Mouse (Mus musculus) embryo, embryonic 11 days (tissue): Measurements from ENCODE around the gene Bcl2l2.

ENCODE experiments used
- DNase-seq: peaks from one replicate; pipeline ENCODE4 v3.0.0-alpha.2; 2015

Gene Bcl2l2

DNA sequence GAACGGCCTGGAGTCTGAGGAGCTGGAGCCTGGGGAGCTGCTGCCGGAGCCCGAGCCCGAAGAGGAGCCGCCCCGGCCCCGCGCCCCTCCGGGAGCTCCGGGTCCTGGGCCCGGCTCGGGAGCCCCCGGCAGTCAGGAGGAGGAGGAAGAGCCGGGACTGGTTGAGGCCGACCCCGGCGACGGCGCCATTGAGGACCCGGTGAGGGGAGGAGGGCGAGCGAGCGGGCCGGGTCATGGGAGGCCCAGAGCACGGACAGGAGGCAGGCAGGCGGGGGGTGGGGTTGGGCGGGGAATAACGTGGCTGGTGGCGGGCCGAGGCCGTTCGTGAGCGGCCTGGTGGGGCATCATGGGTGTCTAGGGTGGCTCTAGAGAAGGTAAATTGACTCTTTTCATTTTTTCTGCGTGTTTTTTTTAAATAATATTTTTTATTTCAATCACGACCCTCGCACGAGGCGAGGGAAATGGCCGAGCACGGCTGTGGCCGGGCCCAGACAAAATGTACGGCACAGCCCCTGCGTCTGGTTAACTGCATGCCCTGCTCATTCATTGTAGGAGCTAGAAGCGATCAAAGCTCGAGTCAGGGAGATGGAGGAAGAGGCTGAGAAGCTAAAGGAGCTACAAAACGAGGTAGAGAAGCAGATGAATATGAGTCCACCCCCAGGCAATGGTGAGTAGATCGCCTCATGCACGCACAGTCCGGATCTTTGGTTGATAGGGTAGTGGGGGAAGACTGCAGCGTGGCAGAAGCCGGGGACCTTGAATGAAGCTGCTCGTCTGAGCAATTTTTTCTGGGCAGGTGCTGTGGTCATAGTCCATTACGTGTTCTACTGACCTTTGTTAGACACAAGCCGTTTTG is 11.3 kb downstream of the Bcl2l2 start:
- DNase-seq = peak; percentile 57

DNA sequence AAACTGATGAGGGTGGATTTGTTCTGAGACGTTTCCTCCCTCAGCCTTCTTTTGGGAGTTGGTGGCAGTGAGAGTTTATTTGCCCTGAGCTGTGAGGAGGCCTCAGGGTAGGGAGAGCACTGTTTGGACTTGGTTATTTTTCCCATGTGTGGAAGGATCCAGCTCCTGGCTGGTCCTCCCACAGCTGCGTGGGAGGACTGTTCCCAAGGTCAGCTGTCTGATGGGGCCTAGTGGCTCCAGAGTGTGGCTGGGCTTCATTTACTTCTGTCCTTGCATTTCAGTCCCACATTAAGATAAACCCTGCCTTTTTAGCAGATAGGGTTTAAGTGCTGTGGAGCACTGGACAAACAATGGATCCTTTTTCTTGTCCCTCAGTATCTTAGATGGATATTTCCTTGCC is 14.3 kb downstream of the Bcl2l2 start:
- DNase-seq = no peak

DNA sequence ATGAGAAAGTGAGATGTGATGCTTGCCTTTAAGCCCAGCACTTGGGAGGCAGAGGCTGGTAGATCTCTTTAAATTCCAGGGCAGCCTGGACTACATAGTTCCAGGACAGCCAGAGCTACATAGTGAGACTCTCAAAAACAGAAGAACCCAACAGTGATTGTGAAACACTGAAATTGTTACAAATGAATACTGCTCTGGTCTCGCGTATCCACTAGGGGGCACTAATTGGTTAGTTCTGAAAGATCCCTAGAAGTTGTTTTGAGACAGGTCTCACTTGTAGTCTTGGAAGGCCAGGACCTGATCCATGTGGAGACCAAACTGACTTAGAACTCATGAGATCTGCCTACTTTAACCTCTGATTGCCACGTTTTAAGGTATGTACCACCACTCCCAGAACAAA is 17.2 kb downstream of the Bcl2l2 start:
- DNase-seq = peak; percentile 89

DNA sequence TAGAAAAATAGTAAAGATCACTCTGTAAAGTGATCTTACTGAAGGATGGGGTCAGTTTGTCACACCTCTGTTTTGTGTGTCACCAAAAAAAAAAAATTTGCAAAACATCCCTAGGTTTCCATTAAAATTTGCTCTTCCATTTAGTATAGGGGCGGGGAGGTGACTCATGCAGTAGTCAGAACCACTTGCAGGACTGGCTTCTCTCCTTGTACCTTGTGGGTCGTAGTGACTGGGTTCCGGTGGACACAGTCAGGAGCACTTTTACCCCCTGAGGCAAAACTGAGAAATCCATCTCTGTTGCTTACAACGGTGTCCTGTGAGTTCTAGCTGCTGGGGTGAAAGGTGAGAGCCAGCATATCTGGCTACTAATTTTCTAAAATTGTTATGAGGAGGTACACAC is 20.5 kb downstream of the Bcl2l2 start:
- DNase-seq = no peak

DNA sequence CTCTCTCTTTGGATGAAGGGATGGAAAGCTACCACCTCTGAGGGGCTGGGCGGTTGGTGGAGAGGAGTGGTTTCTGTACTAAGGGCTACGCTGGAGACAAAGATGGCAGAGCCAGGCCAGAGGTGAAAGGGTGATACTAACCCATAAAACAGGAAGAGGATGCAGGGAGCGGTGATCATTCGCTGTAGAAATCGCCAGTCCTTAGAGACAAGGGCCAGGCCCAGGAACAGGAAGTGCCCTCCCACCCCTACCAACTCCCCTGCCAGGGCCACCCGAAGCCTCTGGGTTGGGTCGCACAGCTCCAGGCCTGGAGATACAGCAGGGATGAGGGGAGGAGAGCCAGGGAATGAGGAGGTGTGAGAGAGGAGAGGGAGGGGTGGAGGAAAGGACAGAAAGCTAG is 25.5 kb downstream of the Bcl2l2 start:
- no peak for DNase-seq

DNA sequence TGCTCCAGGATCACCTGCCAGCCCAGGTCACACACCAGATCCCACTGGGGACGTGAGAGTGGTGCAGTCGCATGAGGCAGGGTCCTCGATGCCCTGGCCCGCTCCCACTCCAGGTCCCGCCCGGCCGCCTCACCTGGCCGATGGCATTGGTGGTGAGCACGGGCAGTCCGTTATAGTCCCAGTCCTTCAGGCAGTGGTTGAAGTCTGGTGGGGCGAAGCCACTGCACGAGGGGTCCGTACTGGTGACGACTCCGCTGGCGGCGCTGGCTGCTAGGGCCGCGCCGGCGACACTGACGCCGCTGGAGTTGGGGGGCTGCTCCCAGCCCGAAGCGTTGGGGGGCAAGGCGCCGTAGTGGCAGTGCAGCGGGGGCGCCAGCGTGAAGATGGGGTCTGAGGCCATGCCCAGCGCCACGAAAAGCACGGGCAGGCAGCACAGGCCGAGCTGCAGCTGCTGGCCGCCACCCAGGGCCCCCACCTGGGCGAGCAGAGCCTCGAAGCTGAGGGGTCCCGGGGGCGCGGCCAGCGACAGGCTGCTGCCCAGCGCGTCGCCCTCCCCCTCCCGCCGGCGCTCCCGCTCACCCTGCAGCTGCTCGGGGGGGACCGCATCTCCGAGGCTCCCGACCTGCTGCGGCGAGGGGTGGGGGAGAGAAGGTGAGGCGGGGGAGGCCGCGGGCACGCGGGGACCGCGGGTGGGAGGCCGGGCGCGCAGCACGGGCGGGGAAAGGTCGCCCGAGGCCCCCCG is 29.1 kb downstream of the Bcl2l2 start:
- DNase-seq = peak; percentile 57

DNA sequence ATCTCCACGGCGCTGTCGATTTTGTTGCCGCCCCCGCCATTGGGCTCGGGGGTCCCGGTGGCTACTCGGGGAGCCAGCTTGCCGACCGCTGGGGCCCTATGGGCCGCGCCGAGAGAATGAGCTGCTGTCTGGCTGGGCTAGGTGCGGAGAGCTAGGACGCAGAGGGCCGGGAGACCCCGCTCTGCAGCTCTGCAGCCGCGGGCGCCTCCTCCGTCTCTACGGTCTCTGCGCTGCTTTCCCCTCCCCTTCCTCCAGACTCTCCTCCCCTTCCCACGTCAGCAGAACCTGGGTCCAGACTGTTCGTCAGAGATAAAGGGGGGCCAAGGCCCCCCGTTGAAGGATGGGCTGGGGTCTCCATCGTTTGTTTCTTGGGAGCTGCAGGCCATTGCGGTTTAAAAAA is 29.7 kb downstream of the Bcl2l2 start, which contains the start of gene Slc22a17:
Gene Slc22a17, minus strand, starts transcription at position 247 of the 400 bp plus-strand sequence.
- DNase-seq = peak; percentile 91

DNA sequence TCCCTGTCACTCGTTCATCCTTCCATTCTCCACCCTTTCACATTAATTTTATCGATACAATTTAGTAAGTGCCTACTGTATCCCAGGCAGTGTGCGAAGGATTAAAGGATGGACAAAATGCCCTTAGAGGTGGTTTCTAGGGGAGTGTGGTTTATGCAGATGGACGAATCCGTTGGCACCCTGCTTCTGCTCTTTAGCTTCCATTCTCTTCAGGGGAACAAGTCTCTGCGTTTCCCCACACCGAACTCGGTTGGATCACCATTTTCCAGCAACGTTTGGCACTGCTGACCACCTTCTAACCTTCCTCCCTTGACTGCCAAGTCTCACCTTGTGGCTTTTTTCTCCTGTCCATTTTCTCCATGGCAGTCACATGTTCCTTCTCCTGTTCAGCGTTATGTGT is 30.2 kb downstream of the Bcl2l2 start:
- no peak for DNase-seq

DNA sequence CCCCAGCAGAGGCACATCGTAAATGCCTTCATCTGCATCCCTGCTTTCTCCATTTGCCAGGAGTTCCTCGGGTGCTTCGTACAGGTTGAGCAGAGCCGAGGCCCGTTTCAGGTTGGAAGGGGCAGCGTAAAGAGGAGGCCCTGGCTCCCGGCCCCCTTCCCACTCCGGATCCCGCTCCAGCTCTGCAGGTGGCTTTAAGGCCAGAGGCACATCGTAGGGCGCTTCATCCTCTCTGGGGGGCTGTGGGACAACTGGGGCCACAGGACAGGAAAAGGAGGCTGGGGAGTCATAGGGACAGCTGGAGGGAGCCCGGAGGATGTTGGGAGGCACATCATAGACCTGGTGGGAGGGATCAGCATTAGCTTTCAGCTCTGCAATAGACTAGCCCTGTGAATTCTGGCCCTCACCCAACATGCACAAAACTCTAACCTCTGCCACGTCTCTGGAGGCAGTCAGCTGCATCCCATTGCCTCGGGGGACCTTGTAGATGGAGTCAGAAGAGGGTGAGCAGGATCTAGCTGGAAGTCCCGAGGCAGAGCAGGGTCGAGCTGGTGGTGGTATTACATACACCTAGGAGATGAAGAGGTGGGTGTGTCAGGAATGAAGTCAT is 37.0 kb downstream of the Bcl2l2 start:
- DNase-seq = no peak

DNA sequence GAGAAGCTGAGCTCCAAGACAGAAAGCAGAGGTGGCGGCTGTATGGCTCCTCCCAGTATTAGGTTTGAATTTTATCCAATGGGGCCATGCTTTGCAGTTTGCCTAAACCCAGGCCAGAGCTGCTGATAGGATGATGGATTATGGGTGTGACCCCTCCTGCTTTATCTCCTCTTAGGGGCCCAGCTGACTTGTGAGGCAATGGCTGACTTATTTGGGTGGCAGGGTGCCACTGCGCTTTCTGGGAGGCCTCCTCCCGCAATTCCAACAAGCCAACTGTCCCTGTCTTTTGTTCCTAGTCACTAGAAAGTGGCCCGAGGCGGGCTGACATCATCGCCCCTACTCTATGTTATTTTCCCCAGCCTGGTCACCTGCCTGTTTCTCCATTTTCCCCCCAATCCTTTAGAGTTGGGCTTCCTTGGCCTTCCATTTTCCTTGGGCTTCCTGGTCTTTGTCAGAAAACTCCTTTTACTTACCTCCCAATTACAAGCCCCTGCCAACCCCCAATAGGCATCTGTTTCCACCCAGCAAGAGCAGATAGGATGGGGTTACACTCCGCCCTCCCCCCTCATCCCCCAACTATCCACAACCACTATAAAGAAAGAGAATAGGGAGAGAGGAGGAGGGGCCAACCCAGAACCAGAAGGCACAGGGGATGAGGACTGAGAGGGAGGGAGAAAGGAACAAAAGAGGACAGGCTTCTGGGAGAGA is 41.6 kb downstream of the Bcl2l2 start:
- DNase-seq = peak; percentile 79

DNA sequence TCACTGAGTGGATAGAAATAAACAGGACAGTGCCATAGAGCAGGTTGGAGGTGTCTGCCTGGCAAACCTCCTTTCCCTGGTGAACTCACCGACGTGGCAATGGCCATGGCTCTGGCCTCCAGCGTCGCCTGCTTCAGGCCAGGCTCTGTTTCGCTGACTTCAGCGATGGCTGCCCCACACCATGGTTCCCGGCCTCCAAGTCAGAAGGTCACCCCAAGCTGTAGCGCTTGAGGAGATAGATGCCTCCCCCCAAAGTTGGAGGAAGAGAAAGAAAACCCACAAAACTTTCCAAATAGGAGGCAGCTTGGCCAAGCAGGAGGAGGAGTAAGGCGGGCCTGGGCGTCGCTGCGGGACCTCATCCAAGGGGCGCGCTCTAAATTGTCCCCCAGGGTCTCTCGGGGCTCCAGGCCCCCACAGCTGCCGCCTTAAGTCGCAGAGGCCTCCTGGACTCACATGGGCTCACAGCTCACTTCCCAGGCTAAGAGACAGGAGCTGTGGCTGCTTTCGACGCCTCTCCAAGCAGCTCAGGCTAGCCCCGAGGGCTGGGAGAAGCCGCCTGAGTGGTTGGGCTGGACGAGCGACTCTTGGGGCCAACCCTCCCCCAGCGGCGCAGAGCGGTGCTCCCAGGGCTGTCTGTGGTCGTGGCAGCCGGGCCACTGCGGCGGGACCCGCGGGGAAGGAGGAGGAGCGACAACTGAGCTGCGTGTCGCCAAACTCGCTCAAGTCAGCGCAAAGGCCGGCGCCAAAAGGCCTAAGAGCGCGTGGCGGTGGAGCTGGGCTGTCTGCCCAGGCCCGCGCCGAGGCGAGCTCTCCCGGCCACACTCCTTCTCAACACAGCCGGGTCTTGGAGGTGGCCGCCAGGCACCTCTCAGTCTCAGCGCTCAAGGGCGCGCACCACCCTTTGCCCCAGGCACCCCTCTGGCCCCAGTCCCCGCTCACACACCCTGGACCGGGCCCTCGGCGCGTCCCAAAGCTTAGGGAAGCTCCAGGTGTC is 42.5 kb downstream of the Bcl2l2 start, which contains the start of gene Efs:
Gene Efs, minus strand, starts transcription at position 778 of the 994 bp plus-strand sequence.
- peak; percentile 82 for DNase-seq

DNA sequence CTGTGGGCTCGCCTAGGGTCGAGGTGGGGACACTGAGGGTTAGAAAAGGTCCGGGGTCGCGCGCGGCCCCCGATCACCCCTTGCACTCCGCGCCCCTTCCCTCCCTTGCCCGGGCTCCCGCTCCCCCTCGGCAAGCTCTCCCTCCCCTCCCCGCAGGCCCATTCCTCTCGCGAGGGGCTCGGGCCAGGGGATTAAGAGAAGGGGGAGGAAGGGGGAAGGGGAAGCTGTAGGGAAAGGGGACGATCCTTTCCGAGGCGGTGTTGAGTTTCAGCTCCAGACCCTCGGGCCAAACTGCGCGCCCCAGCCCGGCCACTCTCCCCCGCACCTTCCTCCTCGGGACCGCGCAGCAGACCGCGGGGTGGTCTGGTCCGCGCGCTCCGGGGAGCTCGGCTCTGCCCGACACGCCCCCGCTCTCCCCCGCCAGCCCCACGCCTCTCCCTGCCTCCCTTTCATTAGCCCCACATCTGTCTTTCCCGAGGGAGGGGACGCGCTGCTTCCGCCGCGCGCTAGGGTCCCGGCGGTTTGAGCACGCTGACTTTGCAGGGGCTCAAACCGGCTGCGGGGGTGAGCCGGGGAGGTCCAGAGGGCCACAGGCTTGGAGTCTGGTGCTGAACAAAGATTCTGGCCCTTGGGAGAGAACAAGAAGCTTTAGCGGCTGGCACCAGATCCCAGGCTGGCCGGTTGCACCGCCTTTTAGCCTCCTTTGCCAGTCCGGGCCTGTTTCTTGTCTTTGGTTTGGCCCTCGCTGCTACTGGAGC is 43.4 kb downstream of the Bcl2l2 start:
- peak; percentile 93 for DNase-seq

DNA sequence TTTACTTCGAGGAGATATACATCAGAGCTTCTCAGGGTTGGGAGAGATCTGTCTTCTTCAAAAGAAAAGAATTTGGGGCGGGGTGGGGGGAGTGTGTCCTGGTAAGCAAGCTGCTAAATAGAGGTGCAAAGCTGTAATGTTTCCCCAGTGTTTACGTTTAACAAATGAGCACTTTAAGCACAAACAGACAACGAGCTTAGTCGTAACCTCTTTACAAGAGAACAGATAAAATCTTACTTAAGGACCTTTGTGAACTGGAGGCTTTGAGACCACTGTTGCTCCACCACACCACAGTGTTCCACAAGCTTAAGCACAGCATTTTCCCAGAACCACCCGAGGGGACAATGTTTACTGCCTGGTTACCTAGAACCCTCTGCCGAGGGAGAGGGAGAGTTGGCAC is 44.1 kb downstream of the Bcl2l2 start:
- peak; percentile 29 for DNase-seq

DNA sequence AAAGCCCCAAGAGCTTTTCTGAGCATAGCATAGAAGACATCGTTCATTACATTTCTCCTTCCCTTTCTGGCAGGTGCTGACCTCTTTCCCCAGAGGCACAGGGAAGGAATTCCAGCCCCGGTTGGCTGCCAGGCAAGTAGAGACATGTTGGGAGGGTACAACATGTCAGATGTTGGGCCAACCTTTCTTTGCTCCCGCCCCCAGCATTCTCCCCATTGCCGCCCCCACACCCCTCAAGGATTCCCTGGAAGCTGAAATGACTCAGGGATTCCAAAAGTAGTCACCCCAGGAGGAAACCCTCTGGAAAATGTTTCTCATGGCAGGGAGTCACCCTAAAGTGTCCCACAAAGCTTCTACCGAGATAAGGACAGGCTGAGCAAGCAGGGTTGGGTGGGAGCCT is 46.6 kb downstream of the Bcl2l2 start:
- no peak for DNase-seq

DNA sequence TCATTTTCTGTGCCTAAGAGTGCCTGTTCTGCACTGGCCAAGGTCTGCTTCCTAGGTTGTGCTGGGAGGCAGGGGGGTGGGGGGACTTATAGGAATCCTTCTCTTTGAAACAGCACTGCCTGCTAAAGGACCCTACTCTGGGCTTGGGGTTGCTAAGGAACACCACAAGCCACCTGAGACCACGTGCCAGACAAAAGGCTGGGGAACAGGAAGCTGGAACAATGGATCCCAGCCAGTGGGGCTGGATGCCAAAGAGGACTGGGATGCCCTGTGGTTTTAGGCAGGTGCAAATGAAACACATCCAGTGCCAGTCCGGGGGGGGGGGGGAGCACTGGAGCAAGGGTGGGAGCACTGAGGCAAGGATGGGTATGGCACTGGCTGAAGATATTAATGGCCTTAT is 47.3 kb downstream of the Bcl2l2 start:
- no peak for DNase-seq

DNA sequence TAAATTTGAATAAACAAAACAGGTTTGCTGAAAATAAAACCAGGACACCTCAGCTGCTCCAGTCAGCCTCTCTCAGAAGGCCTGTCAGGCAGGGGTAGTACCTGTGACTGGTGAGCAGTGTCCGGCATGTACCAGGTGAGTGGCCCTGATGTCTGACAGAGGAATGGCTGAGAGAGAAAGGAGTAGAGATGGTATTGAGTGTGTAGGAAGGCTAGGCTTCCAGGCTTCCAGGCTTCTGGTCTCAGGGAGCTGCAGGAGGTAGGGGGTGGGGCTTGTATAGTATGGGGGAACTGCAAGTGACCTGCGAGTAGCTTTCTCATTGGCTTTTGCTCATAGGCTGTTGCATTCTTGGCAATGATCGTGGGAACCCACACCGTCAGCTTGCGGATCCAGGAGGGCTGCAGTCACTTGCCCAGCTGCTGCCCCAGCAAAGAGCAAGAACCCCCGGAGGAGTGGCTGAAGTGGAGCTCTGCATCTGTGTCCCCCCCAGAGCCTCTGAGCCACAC is 49.5 kb downstream of the Bcl2l2 start, which contains the start of gene Il25:
Gene Il25, plus strand, starts transcription at position 51 of the 506 bp plus-strand sequence.
- peak; percentile 19 for DNase-seq

DNA sequence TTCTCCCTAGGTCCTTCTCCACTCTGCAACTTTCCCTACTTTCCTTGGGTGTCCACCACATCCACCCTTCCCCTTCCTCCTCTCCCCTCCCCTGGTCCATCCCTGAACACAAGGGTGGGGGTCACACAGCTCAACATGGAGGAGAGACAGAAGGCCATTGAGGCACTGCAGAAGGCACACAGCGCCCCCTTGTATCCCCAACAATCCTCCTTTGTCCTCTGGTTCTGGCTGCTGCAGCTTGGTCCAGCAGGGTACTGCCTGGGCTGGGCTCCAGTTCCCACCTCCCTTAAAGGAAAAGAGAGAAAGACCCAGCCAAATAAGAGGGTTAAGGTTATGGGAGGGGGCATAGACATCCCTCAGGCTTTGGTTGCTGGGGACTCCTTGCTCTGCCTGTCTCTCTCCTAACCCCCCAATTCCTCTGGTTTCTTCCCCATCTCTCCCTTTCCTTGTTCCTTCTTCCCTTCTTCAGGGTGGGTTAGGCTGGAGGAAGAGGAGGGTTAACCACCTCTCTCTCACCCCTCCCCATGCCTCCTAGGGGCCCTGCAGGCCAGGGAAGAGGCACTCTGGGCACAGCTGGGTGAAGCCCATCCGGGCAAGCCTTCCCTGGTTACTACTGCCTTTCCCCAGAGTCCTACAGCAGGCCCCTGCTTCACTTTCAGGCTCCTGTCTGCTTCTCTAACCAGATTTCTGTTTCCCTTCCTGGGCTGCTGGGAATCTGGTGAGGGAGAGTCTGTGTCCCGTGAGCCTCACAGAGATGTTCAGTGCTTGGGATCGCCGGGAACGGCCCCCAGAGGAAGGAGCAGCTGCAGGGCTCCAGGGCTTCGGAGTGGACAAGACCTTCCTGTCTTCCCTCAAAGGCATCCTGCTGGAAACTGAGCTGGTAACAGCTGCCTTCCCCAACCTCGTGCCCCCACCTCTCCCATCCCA is 53.0 kb downstream of the Bcl2l2 start, which contains the start of gene Cmtm5:
Gene Cmtm5, plus strand, starts transcription at position 358 of the 927 bp plus-strand sequence.
- DNase-seq = peak; percentile 19

DNA sequence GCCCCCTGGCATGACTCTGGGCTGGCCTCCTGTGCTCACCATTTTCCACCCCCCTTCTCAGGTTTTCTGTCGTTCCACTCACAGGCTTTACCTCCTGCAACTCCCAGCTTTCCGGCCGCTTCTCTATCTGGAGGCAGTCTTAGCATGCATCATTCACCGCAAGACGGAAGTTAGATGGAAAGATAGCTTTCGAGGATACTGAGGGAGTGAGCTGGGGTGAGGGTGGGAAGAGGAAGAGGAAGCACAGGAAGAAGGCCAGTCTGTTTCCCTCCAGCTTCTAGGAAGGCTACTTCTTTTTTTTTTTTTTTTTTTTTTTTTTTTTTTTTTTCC is 53.6 kb downstream of the Bcl2l2 start:
- peak; percentile 27 for DNase-seq
